Mouse (Mus musculus) spleen, adult 2 months (tissue): ENCODE measurements at regions not wholly inside any gene's neighbourhood (a gene's known extent, or its start where the extent isn't known, plus 50 kb on each side); places are given as distances from the start of the nearest gene placed in this dataset.

Source experiments
- CTCF ChIP-seq: fragments of 200-500 bp; IDR thresholded peaks from 2 replicates; pipeline ENCODE4 v1.5.1; 2011; ENCODE audit warnings: mild to moderate bottlenecking, inconsistent platforms; ENCODE audit not compliant: insufficient read depth, insufficient read length, insufficient replicate concordance; ENCODE audit errors: extremely low read depth
- POLR2A ChIP-seq: fragments of 200-500 bp; IDR thresholded peaks from 2 replicates; pipeline ENCODE4 v1.6.1; 2011; ENCODE audit warnings: low read depth, low read length, inconsistent platforms

DNA sequence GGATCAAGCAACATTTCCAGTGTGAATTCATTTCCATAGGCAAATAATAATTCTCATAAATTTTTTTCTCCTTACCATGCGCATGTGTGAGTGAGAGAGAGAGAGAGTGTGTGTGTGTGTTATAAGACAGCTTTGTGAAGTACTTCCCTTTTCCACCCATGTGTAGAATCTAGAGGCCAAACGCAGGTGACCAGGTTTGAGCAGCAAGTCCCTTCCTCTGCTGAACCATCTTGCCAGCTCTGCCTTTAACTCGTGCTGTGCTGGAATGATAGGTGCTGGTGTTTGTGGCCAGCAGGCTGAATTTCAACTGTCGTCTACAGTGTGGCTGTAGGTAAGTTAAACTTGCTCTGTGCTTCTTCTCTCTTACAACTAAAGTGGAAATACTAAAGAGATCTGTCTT, 277.5 kb downstream of the Cog6 start:
- TF ChIP-seq CTCF = no peak
- no peak for TF ChIP-seq POLR2A
